Mouse (Mus musculus) heart, postnatal 10 days (tissue): ENCODE data around the gene Rpp14. TPM values are rescaled to one million over a fixed set of nuclear protein-coding genes. Genes with fewer than 3 reads are reported as not detected.
A peak's percentile ranks its signal among the peaks of the same experiment; 100 is the strongest.

Source experiments
- DNase-seq, 2 experiments: peaks; one replicate each; pipeline ENCODE4 v3.0.0; 2021
- intact Hi-C: fragments of 180-260 bp; cut with DNase I; formaldehyde crosslinking; loops from one replicate; pipeline ENCODE4 v1.15.1; 2025
- total RNA-seq, 2 experiments: library from RNA; stranded (reverse); gene quantifications; 2 replicates each; pipeline ENCODE4 v1.2.3; 2021

Gene Rpp14
- 10 to 100 TPM; 21.5 to 24.6 TPM for total RNA-seq

DNA sequence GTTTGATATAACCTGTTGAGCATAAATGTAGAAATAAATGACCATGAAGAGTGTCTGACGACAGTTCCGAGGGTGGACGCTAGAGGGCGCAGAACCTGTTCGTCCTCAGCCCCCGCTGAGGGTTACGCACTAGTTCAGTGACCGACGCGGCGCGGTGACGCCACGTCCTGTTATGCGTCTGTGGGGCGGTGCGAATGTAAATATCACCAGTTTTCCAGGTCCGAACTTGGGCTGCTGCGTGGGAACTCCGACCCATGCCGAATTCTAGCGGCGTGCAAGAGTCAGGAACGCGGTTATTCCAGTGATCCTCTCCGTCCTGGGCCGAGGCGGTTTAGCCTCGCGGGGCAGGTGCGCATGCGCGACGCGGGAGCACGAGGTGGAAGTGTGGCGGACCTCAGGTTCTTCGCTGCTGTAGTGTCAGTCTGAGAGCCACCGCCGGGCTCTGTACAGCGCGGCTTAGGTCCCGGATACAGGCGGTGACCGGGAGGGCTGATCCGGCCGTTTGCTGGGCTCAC, at the start of gene Rpp14:
Gene Rpp14 (plus strand): TSS at position 203 of the 515 bp plus-strand sequence.
- intact Hi-C loops: no loop called here
- peak; percentile 95 to 97 for DNase-seq

DNA sequence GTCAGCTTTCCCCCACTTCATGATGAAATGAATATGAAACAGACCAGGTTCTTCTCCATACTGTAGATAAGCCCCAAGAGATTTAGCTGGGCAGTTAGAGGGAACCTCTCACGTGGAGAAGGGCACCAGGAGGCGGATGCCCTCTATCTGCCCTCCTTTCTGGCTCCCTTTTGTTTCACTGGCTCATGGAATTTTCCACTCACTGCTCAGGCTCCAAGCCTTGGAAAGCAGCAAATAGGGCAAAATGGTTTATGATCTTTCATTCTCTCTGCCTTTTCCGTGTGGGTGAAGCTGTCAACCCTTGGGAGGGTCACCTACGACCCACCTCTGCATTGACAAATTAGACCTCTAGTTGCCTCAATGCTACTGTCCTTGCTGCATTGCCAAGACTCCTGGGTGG, 49.6 kb upstream of the Rpp14 start:
- peak; percentile 33 to 43 for DNase-seq

GRCm38 (mm10) chr14:8032087-8032944, 47.9 kb upstream of the Rpp14 start:
- intact Hi-C loops: no loop called here
- DNase-seq: peak; percentile 31 to 43

More for the DNA sequence above, 49.6 kb upstream of the Rpp14 start:
- intact Hi-C loops: no loop called here

GRCm38 (mm10) chr14:8034561-8034960, 45.6 kb upstream of the Rpp14 start:
- no peak for DNase-seq
- intact Hi-C loops: no loop called here

- intact Hi-C loops: loop anchor here (2.0 kb wide), 1 partner anchor 21 kb away; no protein-coding TSS in a partner anchor
- DNase-seq: no peak
Measured at GRCm38 (mm10) chr14:8035951-8036350, 44.2 kb upstream of the Rpp14 start.

DNA sequence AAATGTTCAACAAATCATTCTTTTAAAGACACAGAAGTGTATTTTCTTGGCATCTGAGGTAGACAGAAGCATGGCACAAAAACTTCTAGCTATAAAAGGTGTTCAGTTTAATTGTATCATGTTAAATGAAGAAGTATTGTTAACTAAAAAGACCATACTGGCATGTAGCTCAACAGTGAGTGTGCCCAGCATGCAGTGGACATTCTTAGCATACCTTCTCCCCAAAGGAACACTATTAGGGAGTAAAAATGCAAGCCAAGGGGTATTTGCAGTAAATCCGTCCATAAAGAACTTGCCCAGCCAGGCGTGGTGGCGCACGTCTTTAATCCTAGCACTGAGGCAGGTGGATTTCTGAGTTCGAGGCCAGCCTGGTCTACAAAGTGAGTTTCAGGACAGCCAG, 43.8 kb upstream of the Rpp14 start:
- intact Hi-C loops: loop anchor here (2.0 kb wide), 1 partner anchor 22 kb away; no protein-coding TSS in a partner anchor
- DNase-seq: no peak

- DNase-seq: no peak
- intact Hi-C loops: no loop called here
Measured at GRCm38 (mm10) chr14:8038150-8038549, 42.0 kb upstream of the Rpp14 start.

- intact Hi-C loops: no loop called here
- peak; percentile 77 to 78 for DNase-seq
Measured at GRCm38 (mm10) chr14:8038791-8039448, 41.2 kb upstream of the Rpp14 start.

GRCm38 (mm10) chr14:8040179-8040578, 40.0 kb upstream of the Rpp14 start:
- intact Hi-C loops: no loop called here
- DNase-seq: no peak

- DNase-seq: no peak
- intact Hi-C loops: no loop called here
Measured at GRCm38 (mm10) chr14:8040911-8041678, 39.1 kb upstream of the Rpp14 start.

- intact Hi-C loops: no loop called here
Measured at GRCm38 (mm10) chr14:8042120-8042519, 38.0 kb upstream of the Rpp14 start.

GRCm38 (mm10) chr14:8042577-8042976, 37.6 kb upstream of the Rpp14 start:
- DNase-seq: no peak
- intact Hi-C loops: no loop called here

More at GRCm38 (mm10) chr14:8042120-8042519, 38.0 kb upstream of the Rpp14 start:
- no peak for DNase-seq

DNA sequence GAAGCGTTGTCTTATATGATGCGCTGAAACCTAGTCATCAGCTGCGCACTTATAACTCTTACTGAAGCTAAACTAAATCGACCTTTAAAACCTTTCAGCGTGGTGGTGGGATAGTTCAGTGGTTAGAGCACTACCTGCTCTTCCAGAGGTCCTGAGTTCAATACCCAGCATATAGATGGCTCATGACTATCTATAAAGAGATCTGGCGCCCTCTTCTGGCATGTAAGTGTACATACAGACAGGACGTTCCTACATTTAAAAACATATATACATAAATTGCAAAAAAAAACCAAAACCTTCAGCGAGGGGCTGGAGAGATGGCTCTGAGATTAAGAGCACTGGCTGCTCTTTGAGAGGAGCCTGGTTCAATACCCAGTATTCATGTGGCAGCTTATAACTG, 35.8 kb upstream of the Rpp14 start:
- intact Hi-C loops: loop anchor here (1.0 to 2.0 kb wide), 2 partner anchors 48 to 80 kb away; no protein-coding TSS in a partner anchor
- peak in 1 of 2 experiments; percentile 45 for DNase-seq

DNA sequence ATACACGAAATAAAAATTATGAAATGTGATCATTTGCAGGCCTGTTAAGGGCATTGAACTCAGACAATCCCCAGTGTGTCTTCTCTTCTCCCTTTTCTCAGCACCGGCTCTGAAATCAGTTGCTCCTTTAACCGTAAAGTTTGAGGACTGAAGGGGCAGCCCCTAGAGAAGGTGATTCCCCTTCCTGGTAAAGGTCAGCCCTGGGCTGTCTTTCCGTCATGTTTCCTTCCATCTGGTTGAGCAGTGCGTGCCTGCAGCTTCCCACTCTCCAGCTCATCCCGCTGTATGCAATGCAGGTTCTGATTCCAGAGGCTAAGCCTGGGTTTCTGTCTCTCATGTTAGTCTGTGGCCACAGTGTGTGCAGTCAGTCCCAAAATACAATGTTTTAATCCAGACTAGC, 35.4 kb upstream of the Rpp14 start:
- no peak for DNase-seq
- intact Hi-C loops: loop anchor here (1.0 to 2.0 kb wide), 2 partner anchors 48 to 80 kb away; no protein-coding TSS in a partner anchor

DNA sequence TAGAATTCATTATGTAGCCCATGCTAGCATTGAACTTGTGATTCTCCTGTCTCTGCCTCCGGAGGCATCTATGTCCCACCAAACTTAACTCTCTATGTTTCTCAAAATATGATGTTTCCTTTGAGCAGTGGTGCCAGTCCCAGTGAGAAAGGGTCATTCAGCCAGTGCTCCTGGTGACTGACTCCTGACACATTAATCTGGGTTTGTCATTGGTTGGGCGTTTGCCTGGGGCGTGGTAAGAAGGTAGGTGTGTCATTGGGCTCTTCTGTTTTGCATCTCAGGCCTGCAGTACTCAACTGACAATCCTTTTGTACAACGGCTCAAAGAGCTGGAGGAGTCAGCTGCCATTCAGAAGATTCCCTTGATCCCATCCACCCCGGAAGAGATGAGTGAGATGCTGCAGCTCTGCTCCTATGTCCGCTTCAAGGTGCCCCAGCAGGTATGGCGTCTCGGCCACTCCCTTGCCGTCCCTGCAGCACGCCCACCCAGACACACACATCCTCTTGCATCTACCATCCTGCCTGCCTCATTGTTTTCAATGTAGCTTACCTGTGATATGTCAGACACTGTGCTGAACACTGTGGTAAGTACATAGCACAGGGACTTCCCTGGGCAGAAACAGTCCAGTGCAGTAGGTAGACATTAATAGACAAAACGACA, 34.9 kb upstream of the Rpp14 start:
- no peak for DNase-seq
- intact Hi-C loops: loop anchor here (2.0 kb wide), 1 partner anchor 49 kb away; no protein-coding TSS in a partner anchor

- intact Hi-C loops: no loop called here
Measured at GRCm38 (mm10) chr14:8046839-8047238, 33.3 kb upstream of the Rpp14 start.

GRCm38 (mm10) chr14:8049334-8049733, 30.8 kb upstream of the Rpp14 start:
- intact Hi-C loops: no loop called here
- no peak for DNase-seq

More at GRCm38 (mm10) chr14:8046839-8047238, 33.3 kb upstream of the Rpp14 start:
- no peak for DNase-seq

GRCm38 (mm10) chr14:8051869-8052268, 28.3 kb upstream of the Rpp14 start:
- intact Hi-C loops: no loop called here
- DNase-seq: no peak

- DNase-seq: no peak
- intact Hi-C loops: no loop called here
Measured at GRCm38 (mm10) chr14:8052661-8053060, 27.5 kb upstream of the Rpp14 start.
